Mouse (Mus musculus): Measurements from ENCODE around the gene Ska3.

Ska3 gene

DNA sequence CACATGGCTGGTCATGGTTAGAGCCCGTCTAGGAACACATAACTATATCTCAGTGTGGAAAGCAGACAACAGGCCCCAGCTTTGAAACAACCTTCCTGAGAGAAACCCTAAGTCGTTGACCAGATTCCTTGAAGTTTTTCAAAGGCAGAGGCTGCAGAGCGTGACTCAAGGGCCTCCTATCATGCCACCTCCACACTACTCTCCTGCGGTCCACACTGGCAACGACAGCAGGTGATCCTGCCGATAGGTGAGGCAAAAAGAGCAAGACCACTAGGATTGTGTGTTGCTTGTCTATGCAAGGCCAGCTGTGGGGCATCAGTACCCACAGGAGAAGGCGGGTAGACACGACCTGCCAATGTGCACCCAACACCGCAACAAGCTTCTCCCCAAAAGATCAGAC, 36.2 kb downstream of the Ska3 start:
- 95% methylated on average over 9 of the region's 9 CpGs for whole genome bisulfite sequencing

DNA sequence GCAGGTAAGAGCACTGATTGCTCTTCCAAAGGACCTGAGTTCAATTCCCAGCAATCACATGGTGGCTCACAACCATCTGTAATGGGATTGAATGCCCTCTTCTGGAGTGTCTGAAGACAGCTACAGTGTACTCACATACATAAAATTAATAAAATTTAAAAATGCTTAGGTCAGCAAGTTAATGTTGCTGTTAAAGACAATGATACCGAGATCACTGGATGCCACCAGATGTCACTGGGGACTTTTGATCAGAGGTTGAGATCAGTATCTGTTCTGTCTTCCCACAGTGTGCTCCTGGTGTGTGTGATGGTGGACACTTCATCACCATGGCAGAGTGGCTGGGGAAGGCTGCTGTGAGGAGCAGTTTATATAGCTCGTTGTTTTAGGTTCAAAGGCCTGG, 36.7 kb downstream of the Ska3 start:
- WGBS, result 86% methylated on average over 2 of the region's 2 CpGs

DNA sequence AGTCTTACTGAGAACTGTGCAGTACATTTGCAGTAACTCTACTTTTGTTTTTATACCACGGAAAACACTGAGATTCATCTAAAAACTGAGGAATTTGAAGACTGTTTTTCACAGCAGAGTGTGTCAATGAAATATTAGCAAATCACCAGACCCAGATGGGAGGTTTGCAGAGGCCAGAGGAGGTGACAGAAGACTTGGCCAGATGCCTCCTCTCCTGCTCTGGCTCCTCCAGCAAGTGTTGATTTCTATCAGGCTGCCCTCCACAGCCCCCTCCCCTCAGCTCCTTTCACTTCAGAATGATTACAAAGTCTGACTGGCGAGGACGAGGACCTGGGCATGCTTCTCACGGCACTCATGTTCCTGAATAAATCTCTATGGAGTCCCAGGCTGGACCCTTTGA, 38.6 kb downstream of the Ska3 start:
- 64% methylated on average over 4 of the region's 4 CpGs for WGBS

DNA sequence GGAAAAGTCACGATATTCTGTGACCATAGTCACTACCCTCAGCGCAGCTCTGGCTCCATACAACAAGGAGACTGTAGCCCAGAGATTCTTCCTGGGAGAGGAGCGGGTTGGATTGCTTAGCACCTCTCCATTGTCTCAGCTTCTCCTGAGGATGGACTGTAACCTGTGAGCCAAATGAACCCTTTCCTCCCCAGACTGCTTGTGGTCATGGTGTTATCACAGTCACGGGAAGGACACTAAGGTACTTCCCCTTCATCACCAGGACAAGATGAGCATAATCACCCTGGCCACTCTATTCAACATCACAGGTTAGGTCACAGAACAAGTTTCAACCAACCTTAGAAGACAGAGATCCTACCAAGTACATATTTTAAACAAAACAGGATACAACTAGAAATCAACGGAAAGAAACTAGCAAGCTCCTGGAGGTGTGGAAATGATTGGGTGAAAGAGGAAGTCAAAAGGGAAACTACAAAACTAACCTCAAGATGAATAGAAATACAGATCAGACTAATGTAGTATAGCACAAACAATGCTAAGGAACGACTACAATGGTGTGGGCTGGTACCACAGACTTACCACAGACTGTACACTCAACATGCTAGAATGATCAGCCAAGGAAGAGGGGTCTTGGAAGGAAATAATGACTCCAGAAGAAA, 53.7 kb downstream of the Ska3 start:
- 87% methylated on average over 6 of the region's 6 CpGs for WGBS

DNA sequence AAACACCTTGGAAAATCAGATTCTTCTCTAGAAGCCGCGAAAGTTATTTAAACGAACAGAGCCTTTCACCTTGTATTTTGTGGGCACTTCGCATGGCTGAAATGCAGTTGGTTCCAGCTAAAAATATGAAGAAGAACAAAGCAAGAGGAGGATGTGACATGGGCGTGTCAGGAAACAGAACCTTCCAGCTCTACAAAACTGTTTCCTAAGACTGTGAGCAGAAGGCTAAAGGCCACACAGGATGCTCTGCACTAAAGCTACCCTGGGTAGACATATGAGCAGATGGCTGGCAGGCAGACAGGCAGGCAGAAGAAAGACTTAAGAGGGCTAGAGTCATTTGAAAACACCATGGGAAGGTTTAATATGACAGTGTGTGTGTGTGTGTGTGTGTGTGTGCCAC, 56.9 kb downstream of the Ska3 start:
- 86% methylated on average over 5 of the region's 5 CpGs for WGBS

DNA sequence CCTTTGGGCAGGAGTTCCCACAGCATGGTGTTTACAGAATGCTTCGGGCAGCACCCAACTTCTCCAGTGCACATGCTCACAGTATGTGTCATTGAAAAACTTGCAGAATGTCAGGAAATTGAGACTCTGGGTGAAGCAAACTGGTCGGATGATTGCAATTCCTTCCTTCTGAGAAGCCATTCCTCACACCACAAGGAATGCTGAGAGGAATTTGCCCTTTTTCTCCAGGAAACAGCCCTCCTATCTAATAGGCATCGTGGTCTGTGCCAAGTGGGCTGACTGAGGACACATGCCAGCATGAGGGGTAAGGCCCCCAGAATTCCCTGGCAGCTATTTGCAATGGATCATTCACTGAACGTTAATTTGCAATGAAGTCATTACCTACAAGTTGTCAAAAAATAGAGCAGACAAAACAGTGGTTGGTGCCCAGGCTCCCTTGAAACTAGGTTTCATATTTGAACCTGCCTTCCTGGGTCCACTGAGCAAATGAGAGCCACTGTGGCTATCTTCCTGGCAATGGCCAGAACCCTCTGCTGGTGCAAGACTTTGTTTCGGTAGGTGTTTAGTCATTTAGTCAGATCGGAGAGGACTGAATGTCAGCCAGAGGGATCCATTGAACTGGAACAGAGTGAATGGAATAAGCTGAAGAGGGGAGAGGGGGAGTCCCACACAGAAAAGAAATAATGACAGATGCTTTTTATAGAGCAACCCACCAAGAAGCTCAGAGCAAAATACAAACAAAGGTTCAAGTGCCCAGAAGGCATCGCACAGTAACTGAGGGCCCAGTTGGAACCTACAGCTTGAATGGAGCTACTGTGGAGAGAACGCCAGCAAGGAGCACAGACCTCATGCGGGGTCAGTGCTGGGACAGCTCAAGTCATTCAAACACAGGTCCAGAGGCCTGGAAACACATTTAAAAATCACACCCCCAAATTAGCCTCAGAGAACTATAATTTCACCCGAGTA, 65.3 kb downstream of the Ska3 start:
- WGBS, result 68% methylated on average over 10 of the region's 10 CpGs

DNA sequence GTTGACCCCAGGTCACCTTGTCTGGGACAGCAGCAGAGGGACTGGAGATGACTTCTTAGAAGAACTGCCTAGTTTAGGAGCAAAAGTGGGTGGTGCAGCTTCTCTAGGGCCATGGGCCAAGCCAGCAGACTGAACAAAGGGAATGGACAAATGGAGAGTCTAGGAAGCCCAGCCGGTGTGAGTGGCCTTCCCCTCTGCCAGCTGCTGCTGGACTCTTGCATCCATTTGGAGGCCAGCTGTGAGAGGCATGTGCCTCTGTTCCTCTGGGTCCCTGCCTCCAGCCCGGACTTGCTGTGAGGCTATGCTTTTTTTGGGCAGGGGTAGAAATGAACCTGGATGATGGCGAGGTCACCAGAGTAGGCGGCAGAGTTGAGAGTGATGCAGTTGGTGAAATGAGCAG, 67.7 kb downstream of the Ska3 start, which contains the start of gene Lats2:
Lats2 (minus strand) TSS at position 152 of the 400 bp plus-strand sequence.
- WGBS, result 88% methylated on average over 4 of the region's 4 CpGs
